12 mouse cellular contexts compared by ENCODE assay signal in genomic region chr7:141117636-141118035, GRCm38 (mm10). TPM values are rescaled to one million over a fixed set of nuclear protein-coding genes. Genes with fewer than 3 reads are reported as not detected.
A peak's percentile ranks its signal among the peaks of the same experiment; 100 is the strongest.
DNase-seq lines count a peak whose midpoint lies in the region; ATAC-seq lines count a peak whose summit lies in the region.
"Had no signal": no experiment of that assay in that cellular context is flagged by ENCODE, and none has a peak within 500 bp of the region (broad histone marks: within the 10 kb centered on the region; RNA-seq: fewer than 3 reads in every experiment).

Gene Ano9 (minus strand): TSS chr7:141117806.

- no peak within 1 kb of the TSS for H3K9ac ChIP-seq in hindbrain, embryonic 15.5 days
- no peak within 1 kb of the TSS for H3K9ac ChIP-seq in hindbrain, embryonic 16.5 days (ENCODE audit: low read depth, low read length)
- peak within 1 kb of the TSS; percentile 67 for H3K9ac ChIP-seq in intestine, embryonic 16.5 days (ENCODE audit: low read depth, low read length)
- H3K9ac ChIP-seq in limb, embryonic 11.5 days (ENCODE audit: low read length), result no peak within 1 kb of the TSS
- no peak within 1 kb of the TSS for H3K9ac ChIP-seq in stomach, embryonic 15.5 days
- H3K9ac ChIP-seq: liver, postnatal 0 days; neural tube, embryonic 13.5 days had no signal

- no peak within 1 kb of the TSS for H3K27ac ChIP-seq in hindbrain, embryonic 15.5 days (replicated peaks)
- H3K27ac ChIP-seq in hindbrain, embryonic 16.5 days (ENCODE audit: low read depth, low read length), result no peak within 1 kb of the TSS
- peak within 1 kb of the TSS; percentile 68 for H3K27ac ChIP-seq in intestine, embryonic 16.5 days (ENCODE audit: low read length)
- no peak within 1 kb of the TSS for H3K27ac ChIP-seq in limb, embryonic 11.5 days (replicated peaks; ENCODE audit: low read depth, low read length)
- peak within 1 kb of the TSS; percentile 40; the same call in 1 of the 2 replicates for H3K27ac ChIP-seq in stomach, embryonic 15.5 days
- H3K27ac ChIP-seq: neural tube, embryonic 13.5 days had no signal

- H3K27me3 ChIP-seq in hindbrain, embryonic 15.5 days, result peaks cover 9% of the 10 kb centered on the region
- no peaks in the 10 kb centered on the region for H3K27me3 ChIP-seq in hindbrain, embryonic 16.5 days (replicated peaks; ENCODE audit: control insufficient read depth, insufficient read depth, low read length)
- no peaks in the 10 kb centered on the region for H3K27me3 ChIP-seq in intestine, embryonic 16.5 days (replicated peaks; ENCODE audit: control insufficient read depth, insufficient read depth, low read length)
- peaks cover 8% of the 10 kb centered on the region for H3K27me3 ChIP-seq in limb, embryonic 11.5 days (ENCODE audit: control insufficient read depth, insufficient read depth, low read length)
- H3K27me3 ChIP-seq in stomach, embryonic 15.5 days (replicated peaks), result no peaks in the 10 kb centered on the region

- 11% methylated on average over 9 of the region's 9 CpGs for WGBS in hindbrain, embryonic 15.5 days
- 19% methylated on average over 9 of the region's 9 CpGs for WGBS in hindbrain, embryonic 16.5 days
- 10% methylated on average over 9 of the region's 9 CpGs for WGBS in intestine, embryonic 16.5 days
- WGBS in limb, embryonic 11.5 days, result 10% methylated on average over 9 of the region's 9 CpGs
- 11% methylated on average over 9 of the region's 9 CpGs for WGBS in stomach, embryonic 15.5 days

- no peak for ATAC-seq in hindbrain, embryonic 15.5 days (ENCODE audit: low FRiP score, low read depth)
- ATAC-seq in hindbrain, embryonic 16.5 days, result no peak
- ATAC-seq in intestine, embryonic 16.5 days, result peak; percentile 62
- ATAC-seq in limb, embryonic 11.5 days (ENCODE audit: insufficient number of reproducible peaks, low FRiP score, low TSS enrichment, low read depth), result no peak
- peak; percentile 65; the same call in 1 of the 2 replicates for ATAC-seq in stomach, embryonic 15.5 days (ENCODE audit: insufficient read depth, low FRiP score, low read depth)
- ATAC-seq: liver, postnatal 0 days had no signal

- H3K4me3 ChIP-seq in hindbrain, embryonic 15.5 days, result no peak within 1 kb of the TSS
- no peak within 1 kb of the TSS for H3K4me3 ChIP-seq in hindbrain, embryonic 16.5 days (ENCODE audit: low read length)
- H3K4me3 ChIP-seq in intestine, embryonic 16.5 days (ENCODE audit: low read length), result peak within 1 kb of the TSS; percentile 50
- H3K4me3 ChIP-seq in limb, embryonic 11.5 days (ENCODE audit: low read depth, low read length), result no peak within 1 kb of the TSS
- H3K4me3 ChIP-seq in stomach, embryonic 15.5 days (replicated peaks), result peak within 1 kb of the TSS; percentile 30
- H3K4me3 ChIP-seq: neural tube, embryonic 13.5 days had no signal

- H3K9me3 ChIP-seq in hindbrain, embryonic 15.5 days, result no peaks in the 10 kb centered on the region
- H3K9me3 ChIP-seq in hindbrain, embryonic 16.5 days (ENCODE audit: control insufficient read depth, low read length), result no peaks in the 10 kb centered on the region
- no peaks in the 10 kb centered on the region for H3K9me3 ChIP-seq in intestine, embryonic 16.5 days (ENCODE audit: control insufficient read depth, low read length)
- no peaks in the 10 kb centered on the region for H3K9me3 ChIP-seq in limb, embryonic 11.5 days (ENCODE audit: control insufficient read depth, low read length)
- H3K9me3 ChIP-seq in stomach, embryonic 15.5 days, result no peaks in the 10 kb centered on the region
- H3K9me3 ChIP-seq: neural tube, embryonic 13.5 days had no signal

- peak; percentile 27 for DNase-seq in limb, embryonic 11.5 days (ENCODE audit: low spot score)
- no peak for DNase-seq in layer of hippocampus, adult 8-10 months (ENCODE audit: low spot score in 2 of 2)
- DNase-seq in adrenal gland, postnatal 25 days, result no peak
- no peak for DNase-seq in layer of hippocampus, adult 9-11 months
- DNase-seq: cerebellum, postnatal 25 days; heart, postnatal 10 days; liver, postnatal 0 days had no signal

- 0 out of 2 replicates have a peak within 1 kb of the TSS, but pooled peaks have one; percentile 11 for H3K4me2 ChIP-seq in hindbrain, embryonic 15.5 days
- no peak within 1 kb of the TSS for H3K4me2 ChIP-seq in hindbrain, embryonic 16.5 days (ENCODE audit: low read length)
- peak within 1 kb of the TSS; percentile 57 for H3K4me2 ChIP-seq in intestine, embryonic 16.5 days (ENCODE audit: low read depth, low read length)
- H3K4me2 ChIP-seq in limb, embryonic 11.5 days (ENCODE audit: low read depth, severe bottlenecking), result peak within 1 kb of the TSS; percentile 28; the same call in 1 of the 2 replicates
- peak within 1 kb of the TSS; percentile 50 for H3K4me2 ChIP-seq in stomach, embryonic 15.5 days
- H3K4me2 ChIP-seq: neural tube, embryonic 13.5 days had no signal

- H3K36me3 ChIP-seq in hindbrain, embryonic 15.5 days, result no peaks in the 10 kb centered on the region
- H3K36me3 ChIP-seq in hindbrain, embryonic 16.5 days (ENCODE audit: control insufficient read depth, insufficient read depth, low read length), result no peaks in the 10 kb centered on the region
- H3K36me3 ChIP-seq in intestine, embryonic 16.5 days (ENCODE audit: control insufficient read depth, insufficient read depth, low read length), result no peaks in the 10 kb centered on the region
- H3K36me3 ChIP-seq in limb, embryonic 11.5 days (ENCODE audit: control insufficient read depth, insufficient read depth, low read length), result no peaks in the 10 kb centered on the region
- no peaks in the 10 kb centered on the region for H3K36me3 ChIP-seq in stomach, embryonic 15.5 days
- H3K36me3 ChIP-seq: neural tube, embryonic 13.5 days had no signal

- no peaks in the 10 kb centered on the region for H3K4me1 ChIP-seq in hindbrain, embryonic 15.5 days (replicated peaks)
- H3K4me1 ChIP-seq in hindbrain, embryonic 16.5 days (ENCODE audit: control insufficient read depth, insufficient read depth, low read depth, low read length), result no peaks in the 10 kb centered on the region
- peaks cover 5% of the 10 kb centered on the region for H3K4me1 ChIP-seq in intestine, embryonic 16.5 days (ENCODE audit: control insufficient read depth, insufficient read depth, low read length)
- no peaks in the 10 kb centered on the region for H3K4me1 ChIP-seq in limb, embryonic 11.5 days (ENCODE audit: control insufficient read depth, insufficient read depth, low read length)
- peaks cover 4% of the 10 kb centered on the region for H3K4me1 ChIP-seq in stomach, embryonic 15.5 days
- H3K4me1 ChIP-seq: neural tube, embryonic 13.5 days had no signal

RNA-seq across cellular contexts. Expression of gene Ano9, which starts in this region (rescaled TPM):
- polyA plus RNA-seq in hindbrain, embryonic 15.5 days (2015; fragmentation: Nextera tagmentation; extraction: Ambion mirVana), result 0.41 and 0.47 TPM in 2 replicates
- polyA plus RNA-seq in hindbrain, embryonic 16.5 days (2015; fragmentation: Nextera tagmentation; extraction: Ambion mirVana), result 0.49 and 0.80 TPM in 2 replicates
- 43.6 and 50.1 TPM in 2 replicates for polyA plus RNA-seq in intestine, embryonic 16.5 days (2015; fragmentation: Nextera tagmentation; extraction: Ambion mirVana)
- 0.76 and 0.85 TPM in 2 replicates for polyA plus RNA-seq in limb, embryonic 11.5 days (2014; fragmentation: Nextera tagmentation; extraction: Ambion mirVana)
- polyA plus RNA-seq in stomach, embryonic 15.5 days (2015; fragmentation: Nextera tagmentation; extraction: Ambion mirVana), result 16.2 and 20.5 TPM in 2 replicates
- total RNA-seq in layer of hippocampus, adult 8-10 months (2022), result not detected
- total RNA-seq in adrenal gland, postnatal 25 days (2021), result 0.33 TPM in 1 of 2 replicates, not detected in the other

Comparison
In these comparisons a context has a peak if more than half of its experiments do, and no peak if none do; other contexts are left out.
1. Peak in DNase-seq and H3K4me2 ChIP-seq in limb, embryonic 11.5 days; RNA of the gene not detected or under 1 TPM.
2. ATAC-seq: peak in intestine, embryonic 16.5 days (single experiment) and stomach, embryonic 15.5 days (single experiment); none in hindbrain, embryonic 15.5 days (single experiment), hindbrain, embryonic 16.5 days (single experiment) and limb, embryonic 11.5 days (single experiment).
3. H3K27ac ChIP-seq: peak in intestine, embryonic 16.5 days (single experiment) and stomach, embryonic 15.5 days (single experiment); none in hindbrain, embryonic 15.5 days (single experiment), hindbrain, embryonic 16.5 days (single experiment) and limb, embryonic 11.5 days (single experiment).
4. H3K4me3 ChIP-seq: peak in intestine, embryonic 16.5 days (single experiment) and stomach, embryonic 15.5 days (single experiment); none in hindbrain, embryonic 15.5 days (single experiment), hindbrain, embryonic 16.5 days (single experiment) and limb, embryonic 11.5 days (single experiment).